Mouse (Mus musculus): Measurements from ENCODE around the gene Fgfr2.

DNA sequence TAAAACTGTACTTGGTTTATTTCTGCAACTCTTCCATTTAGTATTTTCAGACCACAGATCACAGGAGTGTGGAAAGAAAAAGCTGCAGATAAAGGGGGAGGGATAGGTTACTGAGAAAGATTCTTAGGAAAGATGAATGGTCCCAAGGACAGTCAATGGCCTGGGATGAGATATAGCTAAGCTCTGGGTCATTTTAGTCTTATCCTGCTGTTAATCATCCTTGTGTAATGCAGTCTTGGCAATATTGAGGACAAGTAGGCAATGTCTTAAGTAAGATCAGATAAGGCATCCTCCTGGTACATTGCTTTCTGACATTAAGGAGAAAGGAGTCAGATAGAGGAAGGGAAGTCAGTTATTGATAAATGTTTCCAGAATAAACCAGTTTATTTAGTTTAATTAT, 1705.5 kb downstream of the Fgfr2 start:
- no peak for TF ChIP-seq POLR2A (IDR thresholded peaks at IDR 0.05; ENCODE audit: insufficient read length, low read depth)
- no peak for TF ChIP-seq MAX (IDR thresholded peaks at IDR 0.05; ENCODE audit: low read depth)
